Mouse (Mus musculus) embryonic fibroblast, embryonic 13.5 days (primary cell): Measurements from ENCODE around the gene Cdhr3.

ENCODE experiments used
- CTCF ChIP-seq: IDR thresholded peaks from 2 replicates; pipeline ENCODE4 v1.5.1; 2011; ENCODE audit warnings: mild to moderate bottlenecking, control low read depth, low read length, moderate library complexity, borderline replicate concordance; ENCODE audit not compliant: insufficient read depth
- POLR2A ChIP-seq: IDR thresholded peaks from 2 replicates; pipeline ENCODE4 v1.6.1; 2011; ENCODE audit warnings: low read depth, mild to moderate bottlenecking, control low read depth, low read length, moderate library complexity

- TF ChIP-seq POLR2A (no peak), CTCF (no peak)
Observed at GRCm38 (mm10) chr12:33096017-33096416, 3.3 kb upstream of the Cdhr3 start.
